Mouse (Mus musculus): ENCODE measurements around the gene Gm42906. TPM values are rescaled to one million over a fixed set of nuclear protein-coding genes. Genes with fewer than 3 reads are reported as not detected.

Gene Gm42906
- polyA plus RNA-seq, 1 experiment = not detected

GRCm38 (mm10) chr5:151164815-151165214 lies 263.1 kb downstream of the Gm42906 start:
- no peak for TF ChIP-seq POLR2A (IDR thresholded peaks at IDR 0.05; ENCODE audit: borderline replicate concordance, extremely low read depth, insufficient read depth, insufficient read length, poor library complexity, severe bottlenecking)
- TF ChIP-seq CTCF (IDR thresholded peaks at IDR 0.05; ENCODE audit: borderline replicate concordance, extremely low read depth, insufficient read depth, insufficient read length) = no peak
- DNase-seq (ENCODE audit: low read depth) = no peak

- no peak for DNase-seq (ENCODE audit: low read depth)
- TF ChIP-seq POLR2A (IDR thresholded peaks at IDR 0.05; ENCODE audit: borderline replicate concordance, extremely low read depth, insufficient read depth, insufficient read length, poor library complexity, severe bottlenecking) (no peak), CTCF (IDR thresholded peaks at IDR 0.05; ENCODE audit: borderline replicate concordance, extremely low read depth, insufficient read depth, insufficient read length) (no peak)
Measured at GRCm38 (mm10) chr5:151162642-151163041, 265.3 kb downstream of the Gm42906 start.

GRCm38 (mm10) chr5:151155247-151155646 lies 272.7 kb downstream of the Gm42906 start:
- TF ChIP-seq CTCF (IDR thresholded peaks at IDR 0.05; ENCODE audit: borderline replicate concordance, extremely low read depth, insufficient read depth, insufficient read length) (no peak), POLR2A (IDR thresholded peaks at IDR 0.05; ENCODE audit: borderline replicate concordance, extremely low read depth, insufficient read depth, insufficient read length, poor library complexity, severe bottlenecking) (no peak)
- no peak for DNase-seq (ENCODE audit: low read depth)

- DNase-seq (ENCODE audit: low read depth) = no peak
- no peak for TF ChIP-seq CTCF (IDR thresholded peaks at IDR 0.05; ENCODE audit: borderline replicate concordance, extremely low read depth, insufficient read depth, insufficient read length)
- no peak for TF ChIP-seq POLR2A (IDR thresholded peaks at IDR 0.05; ENCODE audit: borderline replicate concordance, extremely low read depth, insufficient read depth, insufficient read length, poor library complexity, severe bottlenecking)
Measured at GRCm38 (mm10) chr5:151154780-151155179, 273.2 kb downstream of the Gm42906 start.

GRCm38 (mm10) chr5:151154030-151154429 lies 273.9 kb downstream of the Gm42906 start:
- no peak for DNase-seq (ENCODE audit: low read depth)
- TF ChIP-seq POLR2A (IDR thresholded peaks at IDR 0.05; ENCODE audit: borderline replicate concordance, extremely low read depth, insufficient read depth, insufficient read length, poor library complexity, severe bottlenecking) (no peak), CTCF (IDR thresholded peaks at IDR 0.05; ENCODE audit: borderline replicate concordance, extremely low read depth, insufficient read depth, insufficient read length) (no peak)

- TF ChIP-seq POLR2A (IDR thresholded peaks at IDR 0.05; ENCODE audit: borderline replicate concordance, extremely low read depth, insufficient read depth, insufficient read length, poor library complexity, severe bottlenecking) (no peak), CTCF (IDR thresholded peaks at IDR 0.05; ENCODE audit: borderline replicate concordance, extremely low read depth, insufficient read depth, insufficient read length) (no peak)
- peak; percentile 65 for DNase-seq (ENCODE audit: low read depth)
Measured at GRCm38 (mm10) chr5:151151549-151151948, 276.4 kb downstream of the Gm42906 start.

- peak; percentile 58 for DNase-seq (ENCODE audit: low read depth)
Measured at GRCm38 (mm10) chr5:151149509-151149908, 278.5 kb downstream of the Gm42906 start.

GRCm38 (mm10) chr5:151148079-151148478 lies 279.9 kb downstream of the Gm42906 start:
- TF ChIP-seq CTCF (IDR thresholded peaks at IDR 0.05; ENCODE audit: borderline replicate concordance, extremely low read depth, insufficient read depth, insufficient read length) = no peak
- no peak for TF ChIP-seq POLR2A (IDR thresholded peaks at IDR 0.05; ENCODE audit: borderline replicate concordance, extremely low read depth, insufficient read depth, insufficient read length, poor library complexity, severe bottlenecking)
- DNase-seq (ENCODE audit: low read depth) = no peak

More at GRCm38 (mm10) chr5:151149509-151149908, 278.5 kb downstream of the Gm42906 start:
- TF ChIP-seq POLR2A (IDR thresholded peaks at IDR 0.05; ENCODE audit: borderline replicate concordance, extremely low read depth, insufficient read depth, insufficient read length, poor library complexity, severe bottlenecking) (no peak), CTCF (IDR thresholded peaks at IDR 0.05; ENCODE audit: borderline replicate concordance, extremely low read depth, insufficient read depth, insufficient read length) (no peak)

GRCm38 (mm10) chr5:151145807-151146206 lies 282.2 kb downstream of the Gm42906 start:
- DNase-seq (ENCODE audit: low read depth) = no peak
- TF ChIP-seq CTCF (IDR thresholded peaks at IDR 0.05; ENCODE audit: borderline replicate concordance, extremely low read depth, insufficient read depth, insufficient read length) (no peak), POLR2A (IDR thresholded peaks at IDR 0.05; ENCODE audit: borderline replicate concordance, extremely low read depth, insufficient read depth, insufficient read length, poor library complexity, severe bottlenecking) (no peak)

GRCm38 (mm10) chr5:151143955-151144354 lies 284.0 kb downstream of the Gm42906 start:
- DNase-seq (ENCODE audit: low read depth) = no peak
- TF ChIP-seq POLR2A (IDR thresholded peaks at IDR 0.05; ENCODE audit: borderline replicate concordance, extremely low read depth, insufficient read depth, insufficient read length, poor library complexity, severe bottlenecking) (no peak), CTCF (IDR thresholded peaks at IDR 0.05; ENCODE audit: borderline replicate concordance, extremely low read depth, insufficient read depth, insufficient read length) (no peak)

- DNase-seq (ENCODE audit: low read depth) = peak; percentile 81
- no peak for TF ChIP-seq POLR2A (IDR thresholded peaks at IDR 0.05; ENCODE audit: borderline replicate concordance, extremely low read depth, insufficient read depth, insufficient read length, poor library complexity, severe bottlenecking)
- TF ChIP-seq CTCF (IDR thresholded peaks at IDR 0.05; ENCODE audit: borderline replicate concordance, extremely low read depth, insufficient read depth, insufficient read length) = no peak
Measured at GRCm38 (mm10) chr5:151142671-151143601, 285.0 kb downstream of the Gm42906 start.

- DNase-seq (ENCODE audit: low read depth) = peak; percentile 78
- TF ChIP-seq CTCF (IDR thresholded peaks at IDR 0.05; ENCODE audit: borderline replicate concordance, extremely low read depth, insufficient read depth, insufficient read length) (peak; percentile 67; the same call in 1 of the 2 replicates), POLR2A (IDR thresholded peaks at IDR 0.05; ENCODE audit: borderline replicate concordance, extremely low read depth, insufficient read depth, insufficient read length, poor library complexity, severe bottlenecking) (no peak)
Measured at GRCm38 (mm10) chr5:151142241-151142640, 285.7 kb downstream of the Gm42906 start.

All from brain, embryonic 14.5 days (tissue).